Mouse (Mus musculus) megakaryocyte, embryonic 14.5 days (primary cell): ENCODE measurements around the gene 3300002I08Rik.

Source experiments
- FLI1 ChIP-seq: IDR thresholded peaks from 2 replicates; pipeline ENCODE4 v1.6.1; 2012; ENCODE audit warnings: low read length, inconsistent platforms, mixed read lengths
- GATA1 ChIP-seq: IDR thresholded peaks from 3 replicates; pipeline ENCODE4 v1.6.1; 2012; ENCODE audit warnings: mixed read lengths, low read length, inconsistent platforms, borderline replicate concordance

- TF ChIP-seq FLI1 (no peak), GATA1 (no peak)
These were observed 27.6 kb upstream of the 3300002I08Rik start for GRCm38 (mm10) chr2:150390198-150390597.
